Mouse (Mus musculus) layer of hippocampus, adult 9-10 months (tissue): ENCODE data around the gene Pald1.

Source experiments
- DNase-seq: peaks from one replicate; pipeline ENCODE4 v3.0.0; 2022; ENCODE audit warnings: low spot score

Pald1 gene

GRCm38 (mm10) chr10:61277918-61278674, 105.2 kb downstream of the Pald1 start:
- no peak for DNase-seq

GRCm38 (mm10) chr10:61277051-61277450, 106.3 kb downstream of the Pald1 start:
- DNase-seq, result no peak

GRCm38 (mm10) chr10:61275669-61276110, 107.6 kb downstream of the Pald1 start:
- no peak for DNase-seq

GRCm38 (mm10) chr10:61274532-61274931, 108.8 kb downstream of the Pald1 start:
- no peak for DNase-seq

- DNase-seq, result peak; percentile 6
Observed at GRCm38 (mm10) chr10:61273844-61274215, 109.5 kb downstream of the Pald1 start.

- no peak for DNase-seq
Observed at GRCm38 (mm10) chr10:61273081-61273843, 110.1 kb downstream of the Pald1 start, which contains the start of gene Adamts14. Adamts14 (minus strand) TSS chr10:61273438.

- no peak for DNase-seq
Observed at GRCm38 (mm10) chr10:61272631-61273030, 110.7 kb downstream of the Pald1 start.

GRCm38 (mm10) chr10:61272089-61272626, 111.2 kb downstream of the Pald1 start:
- no peak for DNase-seq
